Mouse (Mus musculus) layer of hippocampus, adult 6 months (tissue): ENCODE measurements around the gene Olfr1314. TPM values are rescaled to one million over a fixed set of nuclear protein-coding genes. Genes with fewer than 3 reads are reported as not detected.

Experiments used
- long read RNA-seq, 2 experiments: library from polyadenylated mRNA; unstranded; transcript quantifications; one replicate each; pipeline ENCODE4 v2.0.0; 2019 to 2020
- polyA plus RNA-seq: library from polyadenylated mRNA; unstranded; fragments of <200 nt; fragmentation: Nextera tagmentation; gene quantifications from 2 replicates; pipeline ENCODE4 v1.2.3, GENCODE M21; 2021

Gene Olfr1314
- polyA plus RNA-seq = not detected in 2 replicates
- long read RNA-seq, experiment 1 = 0 reads
- long read RNA-seq, experiment 2 = 0 reads

GRCm38 (mm10) chr2:112096681-112097080 is at the start of gene Olfr1314:
Olfr1314 (minus strand) TSS chr2:112096781.

DNA sequence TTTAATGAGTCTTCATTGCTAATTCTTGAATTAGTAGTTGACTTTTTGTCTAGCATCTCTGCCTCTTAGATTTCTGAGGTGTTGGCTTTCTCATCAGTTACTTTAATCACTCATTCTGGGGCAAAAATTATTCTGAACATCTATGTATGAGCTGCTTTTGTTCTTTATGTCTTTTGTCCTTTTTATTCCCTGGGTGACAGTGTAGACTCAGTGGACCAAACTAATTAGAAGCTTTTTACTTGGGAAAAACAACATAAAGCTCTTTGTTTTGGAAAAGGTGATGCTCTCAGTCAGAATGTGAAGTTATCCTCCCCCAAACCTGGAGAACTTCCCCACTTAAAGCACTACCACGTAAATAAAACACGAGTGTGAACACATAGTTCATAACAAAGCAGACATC is 43.4 kb upstream of the Olfr1314 start, which contains the start of gene Olfr1317:
Olfr1317 (plus strand) TSS at position 301 of the 400 bp plus-strand sequence.

DNA sequence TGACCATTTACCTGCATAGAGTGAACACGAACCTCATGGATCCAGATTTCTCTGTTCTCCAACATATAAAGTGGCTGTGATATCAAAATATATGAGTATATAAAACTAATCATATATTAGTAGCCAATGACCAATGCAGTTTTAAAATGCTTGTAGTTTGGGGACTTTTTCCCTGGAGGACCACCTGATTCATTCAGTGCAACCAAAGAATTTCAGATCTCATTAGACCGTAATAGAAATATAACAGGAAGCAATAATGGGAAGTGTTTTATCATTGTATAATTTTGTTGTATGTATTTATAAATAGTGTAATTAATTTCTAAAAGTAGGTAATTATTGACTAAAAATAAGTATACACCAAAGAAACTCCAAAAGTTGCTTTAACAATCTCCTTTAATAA is 38.3 kb upstream of the Olfr1314 start, which contains the start of gene Olfr1316:
Olfr1316 (minus strand) TSS at position 101 of the 400 bp plus-strand sequence.

GRCm38 (mm10) chr2:112115340-112115739 is 18.8 kb upstream of the Olfr1314 start, which contains the start of gene Olfr1315-ps1:
Olfr1315-ps1 (minus strand) TSS chr2:112115440.

GRCm38 (mm10) chr2:112077743-112078142 is 18.8 kb downstream of the Olfr1314 start, which contains the start of gene Olfr1313:
Olfr1313 (minus strand) TSS chr2:112077843.

DNA sequence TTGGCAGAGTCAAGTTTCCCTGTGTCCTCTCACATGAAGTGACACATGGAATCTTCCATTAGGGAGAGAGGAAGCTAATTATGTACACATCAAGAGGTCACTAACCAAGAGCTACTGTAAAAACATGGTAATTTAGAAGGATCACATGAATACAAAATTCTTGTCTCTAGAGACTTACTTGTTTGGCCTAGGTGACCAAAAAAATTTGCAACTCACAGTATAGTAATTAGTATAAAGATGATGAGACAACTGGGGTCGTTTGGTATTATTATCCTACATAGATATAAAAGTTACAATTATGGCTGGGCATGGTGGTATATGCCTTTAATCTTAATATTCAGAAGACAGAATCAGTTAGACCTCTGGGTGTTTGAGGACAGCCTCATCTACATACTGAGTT is 46.4 kb downstream of the Olfr1314 start, which contains the start of gene Olfr1312:
Olfr1312 (minus strand) TSS at position 101 of the 400 bp plus-strand sequence.

Other genes starting within 250 kb of the Olfr1314 start
- gene Olfr1305, start 219.6 kb downstream of the Olfr1314 start, polyA plus RNA-seq = not detected in 2 replicates
- gene Olfr1306, start 180.5 kb downstream of the Olfr1314 start, polyA plus RNA-seq = not detected in 2 replicates
- gene Olfr1307, start 147.3 kb downstream of the Olfr1314 start, polyA plus RNA-seq = not detected in 2 replicates
- gene Olfr1308, start 131.8 kb downstream of the Olfr1314 start, polyA plus RNA-seq = not detected in 2 replicates
- gene Olfr1309, start 106.5 kb downstream of the Olfr1314 start, polyA plus RNA-seq = not detected in 2 replicates
- not detected in 2 replicates for gene Olfr1310, start 84.1 kb downstream of the Olfr1314 start, polyA plus RNA-seq
- not detected in 2 replicates for gene Olfr1311, start 72.4 kb downstream of the Olfr1314 start, polyA plus RNA-seq
- not detected in 2 replicates for gene Olfr1312, start 46.5 kb downstream of the Olfr1314 start, polyA plus RNA-seq
- not detected in 2 replicates for gene Olfr1313, start 18.9 kb downstream of the Olfr1314 start, polyA plus RNA-seq
- gene Olfr1315-ps1, start 18.7 kb upstream of the Olfr1314 start, polyA plus RNA-seq = not detected in 2 replicates
- not detected in 2 replicates for gene Olfr1316, start 38.2 kb upstream of the Olfr1314 start, polyA plus RNA-seq
- not detected in 2 replicates for gene Olfr1317, start 43.5 kb upstream of the Olfr1314 start, polyA plus RNA-seq
- not detected in 2 replicates for gene Olfr1318, start 57.4 kb upstream of the Olfr1314 start, polyA plus RNA-seq
- gene Lpcat4, start 142.7 kb upstream of the Olfr1314 start, polyA plus RNA-seq = 28.9 and 32.7 TPM in 2 replicates
- 0.04 and 0.06 TPM in 2 replicates for gene Nutm1, start 162.5 kb upstream of the Olfr1314 start, polyA plus RNA-seq
- gene Nop10, start 165.1 kb upstream of the Olfr1314 start, polyA plus RNA-seq = 242 and 268 TPM in 2 replicates
- gene Slc12a6, start 169.0 kb upstream of the Olfr1314 start, polyA plus RNA-seq = 10.5 and 11.8 TPM in 2 replicates
- 0.10 and 0.18 TPM in 2 replicates for gene Gm21985, start 169.5 kb upstream of the Olfr1314 start, polyA plus RNA-seq